Mouse (Mus musculus) 3T3-L1 (cell line): ENCODE results near the gene Necab2.
A peak's percentile ranks its signal among the peaks of the same experiment; 100 is the strongest.

ENCODE experiments used
- DNase-seq: peaks from one replicate; pipeline ENCODE4 v3.0.0-alpha.2; 2015; ENCODE audit warnings: low read depth, low spot score

The Necab2 gene

GRCm38 (mm10) chr8:119452919-119453318, 6.4 kb downstream of the Necab2 start:
- DNase-seq, result no peak

- DNase-seq, result no peak
These were observed 9.5 kb downstream of the Necab2 start for GRCm38 (mm10) chr8:119456045-119456444.

GRCm38 (mm10) chr8:119459724-119460123, 13.2 kb downstream of the Necab2 start:
- DNase-seq, result no peak

GRCm38 (mm10) chr8:119461356-119461755, 14.8 kb downstream of the Necab2 start:
- DNase-seq, result no peak

GRCm38 (mm10) chr8:119463709-119464108, 17.2 kb downstream of the Necab2 start:
- DNase-seq, result no peak

GRCm38 (mm10) chr8:119466105-119466504, 19.6 kb downstream of the Necab2 start:
- DNase-seq, result no peak

GRCm38 (mm10) chr8:119466794-119467193, 20.3 kb downstream of the Necab2 start:
- no peak for DNase-seq

GRCm38 (mm10) chr8:119468091-119468490, 21.6 kb downstream of the Necab2 start:
- DNase-seq, result no peak

GRCm38 (mm10) chr8:119478684-119479083, 32.2 kb downstream of the Necab2 start:
- DNase-seq, result no peak

GRCm38 (mm10) chr8:119484145-119484896, 37.8 kb downstream of the Necab2 start:
- DNase-seq, result no peak

- no peak for DNase-seq
These were observed 40.6 kb downstream of the Necab2 start for GRCm38 (mm10) chr8:119487093-119487492.

- DNase-seq, result peak; percentile 33
These were observed 50.3 kb downstream of the Necab2 start for GRCm38 (mm10) chr8:119496848-119497247.

- DNase-seq, result peak; percentile 51
These were observed 53.3 kb downstream of the Necab2 start for GRCm38 (mm10) chr8:119499836-119500235.

- DNase-seq, result no peak
These were observed 55.1 kb downstream of the Necab2 start, which contains the start of gene Slc38a8 for GRCm38 (mm10) chr8:119501598-119501997. Gene Slc38a8 (minus strand): TSS chr8:119501698.

- no peak for DNase-seq
These were observed 55.6 kb downstream of the Necab2 start for GRCm38 (mm10) chr8:119502111-119502510.

- no peak for DNase-seq
These were observed 56.8 kb downstream of the Necab2 start for GRCm38 (mm10) chr8:119503191-119503767.

GRCm38 (mm10) chr8:119505488-119505887, 59.0 kb downstream of the Necab2 start:
- DNase-seq, result no peak

- no peak for DNase-seq
These were observed 59.6 kb downstream of the Necab2 start for GRCm38 (mm10) chr8:119506106-119506505.

- no peak for DNase-seq
These were observed 64.0 kb downstream of the Necab2 start for GRCm38 (mm10) chr8:119510471-119510870.

- DNase-seq, result no peak
These were observed 65.2 kb downstream of the Necab2 start for GRCm38 (mm10) chr8:119511722-119512121.

- DNase-seq, result no peak
These were observed 66.9 kb downstream of the Necab2 start for GRCm38 (mm10) chr8:119513405-119513804.

GRCm38 (mm10) chr8:119514940-119515339, 68.4 kb downstream of the Necab2 start:
- no peak for DNase-seq

- no peak for DNase-seq
These were observed 69.2 kb downstream of the Necab2 start for GRCm38 (mm10) chr8:119515767-119516166.
